Mouse (Mus musculus) MEL (cell line): Measurements from ENCODE around the gene Mbip. TPM values are rescaled to one million over a fixed set of nuclear protein-coding genes. Genes with fewer than 3 reads are reported as not detected.

Experiments
- DNase-seq: peaks from one replicate; pipeline ENCODE4 v3.0.0; 2011; ENCODE audit warnings: low read depth, low spot score
- H3K27ac ChIP-seq: 2 replicates; pipeline ENCODE4 v1.5.1; 2012; ENCODE audit warnings: low read depth, mild to moderate bottlenecking, control low read depth, low read length, moderate library complexity; ENCODE audit not compliant: control insufficient read depth
- H3K27me3 ChIP-seq, 2 experiments: fragments of 150-350 bp in 1 of 2; sonication (generic) in 1 of 2; 2 replicates each; pipeline ENCODE4 v1.6.1; 2012; ENCODE audit warnings: low read length in 2 of 2, mild to moderate bottlenecking in 2 of 2, improper control_type of control experiment in 1 of 2, moderate library complexity in 1 of 2; ENCODE audit not compliant: insufficient read depth in 2 of 2, control insufficient read depth in 1 of 2
- H3K36me3 ChIP-seq, 2 experiments: 2 replicates each; pipeline ENCODE4 v1.6.1; 2012 to 2014; ENCODE audit warnings: low read length in 2 of 2, improper control_type of control experiment in 1 of 2, inconsistent platforms in 1 of 2, mild to moderate bottlenecking in 1 of 2; ENCODE audit not compliant: insufficient read depth in 2 of 2, control insufficient read depth in 1 of 2
- H3K4me1 ChIP-seq, 2 experiments: fragments of 150-350 bp in 1 of 2; sonication (generic) in 1 of 2; 2 replicates each; pipeline ENCODE4 v1.6.1; 2012; ENCODE audit warnings: low read length in 2 of 2, improper control_type of control experiment in 1 of 2, mild to moderate bottlenecking in 1 of 2; ENCODE audit not compliant: insufficient read depth in 2 of 2, control insufficient read depth in 1 of 2
- H3K4me3 ChIP-seq, 2 experiments: fragments of 150-350 bp in 1 of 2; sonication (generic) in 1 of 2; 2 replicates each; pipeline ENCODE4 v1.5.1; 2012; ENCODE audit warnings: low read depth in 2 of 2, low read length in 2 of 2, mild to moderate bottlenecking in 2 of 2, moderate library complexity in 2 of 2, control low read depth in 1 of 2, improper control_type of control experiment in 1 of 2; ENCODE audit not compliant: control insufficient read depth in 1 of 2, insufficient read depth in 1 of 2
- H3K79me2 ChIP-seq: 2 replicates; pipeline ENCODE4 v1.6.1; 2012; ENCODE audit warnings: mild to moderate bottlenecking, low read length, moderate library complexity; ENCODE audit not compliant: control insufficient read depth, poor library complexity, insufficient read depth
- H3K9ac ChIP-seq: 2 replicates; pipeline ENCODE4 v1.6.1; 2012; ENCODE audit warnings: low read depth, mild to moderate bottlenecking, control low read depth, low read length, moderate library complexity; ENCODE audit not compliant: control insufficient read depth, poor library complexity, severe bottlenecking
- H3K9me3 ChIP-seq: fragments of 150-350 bp; sonication (generic); replicated peaks from 2 replicates; pipeline ENCODE4 v1.6.1; 2012; ENCODE audit warnings: mild to moderate bottlenecking, low read length, improper control_type of control experiment, moderate library complexity; ENCODE audit not compliant: insufficient read depth
- BHLHE40 ChIP-seq: IDR thresholded peaks from 2 replicates; pipeline ENCODE4 v1.6.1; 2012; ENCODE audit warnings: low read depth, mild to moderate bottlenecking, inconsistent platforms, low read length, improper control_type of control experiment, borderline replicate concordance
- CHD2 ChIP-seq: IDR thresholded peaks from 2 replicates; pipeline ENCODE4 v1.6.1; 2011; ENCODE audit warnings: low read length, improper control_type of control experiment
- E2F4 ChIP-seq: IDR thresholded peaks from 2 replicates; pipeline ENCODE4 v1.6.1; 2011; ENCODE audit warnings: low read depth, low read length, improper control_type of control experiment, borderline replicate concordance
- EP300 ChIP-seq, 2 experiments: IDR thresholded peaks; 2 replicates each; pipeline ENCODE4 v1.6.1; 2011; ENCODE audit warnings: improper control_type of control experiment in 2 of 2, low read length in 2 of 2, low read depth in 1 of 2, mild to moderate bottlenecking in 1 of 2
- GABPA ChIP-seq: IDR thresholded peaks from 2 replicates; pipeline ENCODE4 v1.6.1; 2012; ENCODE audit warnings: low read depth, mild to moderate bottlenecking, inconsistent platforms, low read length, improper control_type of control experiment, moderate library complexity
- HCFC1 ChIP-seq: IDR thresholded peaks from 2 replicates; pipeline ENCODE4 v1.6.1; 2012; ENCODE audit warnings: low read depth, mild to moderate bottlenecking, inconsistent platforms, low read length, improper control_type of control experiment, moderate library complexity
- KAT2A ChIP-seq: conservative IDR thresholded peaks from 2 replicates; pipeline ENCODE4 v1.6.1; 2012; ENCODE audit warnings: low read depth, low read length, improper control_type of control experiment, inconsistent platforms
- MXI1 ChIP-seq: IDR thresholded peaks from 2 replicates; pipeline ENCODE4 v1.6.1; 2011; ENCODE audit warnings: mild to moderate bottlenecking, low read depth, low read length, improper control_type of control experiment
- MYB ChIP-seq: IDR thresholded peaks from 2 replicates; pipeline ENCODE4 v1.6.1; 2011; ENCODE audit warnings: mild to moderate bottlenecking, low read depth, low read length, improper control_type of control experiment
- MYC ChIP-seq: IDR thresholded peaks from 2 replicates; pipeline ENCODE4 v1.6.1; 2011; ENCODE audit warnings: low read depth, mild to moderate bottlenecking, low read length, improper control_type of control experiment, moderate library complexity
- RAD21 ChIP-seq: IDR thresholded peaks from 2 replicates; pipeline ENCODE4 v1.6.1; 2011; ENCODE audit warnings: mild to moderate bottlenecking, low read depth, low read length, improper control_type of control experiment
- RCOR1 ChIP-seq: IDR thresholded peaks from 2 replicates; pipeline ENCODE4 v1.6.1; 2012; ENCODE audit warnings: low read depth, mild to moderate bottlenecking, inconsistent platforms, low read length, improper control_type of control experiment
- SIN3A ChIP-seq: IDR thresholded peaks from 2 replicates; pipeline ENCODE4 v1.6.1; 2012; ENCODE audit warnings: low read length, improper control_type of control experiment, inconsistent platforms
- TBP ChIP-seq: IDR thresholded peaks from 2 replicates; pipeline ENCODE4 v1.8.0; 2011; ENCODE audit warnings: low read depth, low read length, improper control_type of control experiment
- UBTF ChIP-seq: IDR thresholded peaks from 2 replicates; pipeline ENCODE4 v1.6.1; 2012; ENCODE audit warnings: low read depth, mild to moderate bottlenecking, inconsistent platforms, low read length, improper control_type of control experiment, moderate library complexity, borderline replicate concordance; ENCODE audit not compliant: insufficient read depth
- USF2 ChIP-seq, 2 experiments: IDR thresholded peaks; 2 replicates each; pipeline ENCODE4 v1.6.1; 2011 to 2012; ENCODE audit warnings: improper control_type of control experiment in 2 of 2, low read length in 2 of 2, borderline replicate concordance in 1 of 2, inconsistent platforms in 1 of 2, low read depth in 1 of 2, mild to moderate bottlenecking in 1 of 2; ENCODE audit not compliant: insufficient read depth in 1 of 2
- ZC3H11A ChIP-seq: IDR thresholded peaks from 2 replicates; pipeline ENCODE4 v1.6.1; 2012; ENCODE audit warnings: low read depth, mild to moderate bottlenecking, inconsistent platforms, low read length, improper control_type of control experiment
- ZKSCAN1 ChIP-seq: IDR thresholded peaks from 2 replicates; pipeline ENCODE4 v1.6.1; 2012; ENCODE audit warnings: low read depth, mild to moderate bottlenecking, inconsistent platforms, low read length, improper control_type of control experiment, moderate library complexity
- ZMIZ1 ChIP-seq: IDR thresholded peaks from 2 replicates; pipeline ENCODE4 v1.6.1; 2012; ENCODE audit warnings: low read depth, mild to moderate bottlenecking, inconsistent platforms, low read length, improper control_type of control experiment, moderate library complexity
- ZNF384 ChIP-seq: IDR thresholded peaks from 2 replicates; pipeline ENCODE4 v1.6.1; 2012; ENCODE audit warnings: low read depth, mild to moderate bottlenecking, inconsistent platforms, low read length, improper control_type of control experiment
- polyA plus RNA-seq, 2 experiments: library from polyadenylated mRNA; stranded (reverse) in 1 of 2; unstranded in 1 of 2; fragments of >175 nt in 1 of 2; fragments of >200 nt in 1 of 2; gene quantifications; 2 replicates each; pipeline versions ENCODE4 v1.2.1 to v1.2.4; 2012; ENCODE audit warnings: low replicate concordance in 2 of 2, low read depth in 1 of 2; ENCODE audit not compliant: insufficient read length in 2 of 2, insufficient read depth in 1 of 2, missing spikeins in 1 of 2
- total RNA-seq: library from RNA; depleted of rRNA; stranded (reverse); fragments of 300-350 nt; gene quantifications from 2 replicates; pipeline ENCODE4 v1.2.3, GENCODE M21; 2012

Mbip gene
- total and polyA plus RNA-seq, 3 experiments = 10.7 to 17.9 TPM; not detected in 1

- TF ChIP-seq EP300 (IDR thresholded peaks at IDR 0.05; ENCODE audit: low read depth in 1 of 2, low read length in 2 of 2) (no peak), GABPA (no peak), ZKSCAN1 (no peak), CHD2 (no peak), ZNF384 (no peak), RCOR1 (no peak)
- TF ChIP-seq, all 39 proteins: peak for 0
- Histone ChIP-seq H3K9me3 (no peaks in the 10 kb centered on the region), H3K79me2 (no peaks in the 10 kb centered on the region), H3K9ac (no peak overlapping the region), H3K27me3 (no peaks in the 10 kb centered on the region), H3K27ac (no peak overlapping the region), H3K4me3 (no peak overlapping the region), H3K4me1 (no peaks in the 10 kb centered on the region), H3K36me3 (no peaks in the 10 kb centered on the region)
- DNase-seq = no peak
These were observed 44.0 kb downstream of the Mbip start for GRCm38 (mm10) chr12:56301487-56302293.

- H3K9me3 ChIP-seq = no peaks in the 10 kb centered on the region
- H3K9ac ChIP-seq = no peak overlapping the region
- H3K36me3 ChIP-seq = no peaks in the 10 kb centered on the region
- H3K27ac ChIP-seq = no peak overlapping the region
- no peaks in the 10 kb centered on the region for H3K79me2 ChIP-seq
- no peak for DNase-seq
- TF ChIP-seq MYB (no peak), MXI1 (no peak)
- H3K4me1 ChIP-seq = no peaks in the 10 kb centered on the region
- no peaks in the 10 kb centered on the region for H3K27me3 ChIP-seq
- H3K4me3 ChIP-seq = no peak overlapping the region
These were observed 46.1 kb downstream of the Mbip start for GRCm38 (mm10) chr12:56299610-56300009.

GRCm38 (mm10) chr12:56298919-56299318 is 46.8 kb downstream of the Mbip start:
- TF ChIP-seq KAT2A (no peak), E2F4 (no peak), BHLHE40 (no peak), UBTF (no peak), RAD21 (no peak), TBP (no peak), USF2 (IDR thresholded peaks at IDR 0.05; ENCODE audit: borderline replicate concordance in 1 of 2, insufficient read depth in 1 of 2, low read depth in 1 of 2, low read length in 2 of 2) (no peak), EP300 (IDR thresholded peaks at IDR 0.05; ENCODE audit: low read depth in 1 of 2, low read length in 2 of 2) (no peak), HCFC1 (no peak), MYC (no peak), ZMIZ1 (no peak), ZC3H11A (no peak), SIN3A (no peak)
- Histone ChIP-seq H3K27me3 (no peaks in the 10 kb centered on the region), H3K27ac (no peak overlapping the region), H3K9me3 (no peaks in the 10 kb centered on the region), H3K4me3 (no peak overlapping the region), H3K36me3 (no peaks in the 10 kb centered on the region), H3K79me2 (no peaks in the 10 kb centered on the region), H3K9ac (no peak overlapping the region), H3K4me1 (no peaks in the 10 kb centered on the region)
- no peak for DNase-seq
